Mouse (Mus musculus) adrenal gland, postnatal 10 days (tissue): ENCODE data around the gene Mospd3. TPM values are rescaled to one million over a fixed set of nuclear protein-coding genes. Genes with fewer than 3 reads are reported as not detected.
"Not testable (repeated sequence)": the region's sequence is repeated elsewhere in the genome, so short reads cannot be mapped to it uniquely, and the experiment has no call there.

Experiments
- DNase-seq: peaks from one replicate; pipeline ENCODE4 v3.0.0; 2021; ENCODE audit warnings: mixed read lengths
- total RNA-seq, 2 experiments: library from RNA; stranded (reverse); gene quantifications; 2 replicates each; pipeline ENCODE4 v1.2.3; 2021

Gene Mospd3
- total RNA-seq, 2 experiments from 2014 or later: 43.3 to 47.4 TPM

- DNase-seq: no peak
Observed at GRCm38 (mm10) chr5:137615347-137615746, 14.5 kb upstream of the Mospd3 start.

GRCm38 (mm10) chr5:137614921-137615320, 14.1 kb upstream of the Mospd3 start:
- DNase-seq: not testable (repeated sequence)

GRCm38 (mm10) chr5:137613550-137613949, 12.7 kb upstream of the Mospd3 start, which contains the start of gene Pcolce:
Gene Pcolce, minus strand, starts transcription at chr5:137613784.
- DNase-seq: peak; percentile 74

- peak; percentile 20 for DNase-seq
Observed at GRCm38 (mm10) chr5:137613076-137613475, 12.2 kb upstream of the Mospd3 start.

- peak; percentile 82 for DNase-seq
Observed at GRCm38 (mm10) chr5:137611245-137611602, 10.4 kb upstream of the Mospd3 start.

- peak; percentile 85 for DNase-seq
Observed at GRCm38 (mm10) chr5:137610548-137611244, 9.8 kb upstream of the Mospd3 start.

- DNase-seq: no peak
Observed at GRCm38 (mm10) chr5:137610056-137610455, 9.2 kb upstream of the Mospd3 start.

- no peak for DNase-seq
Observed at GRCm38 (mm10) chr5:137609292-137609691, 8.4 kb upstream of the Mospd3 start.

- DNase-seq: no peak
Observed at GRCm38 (mm10) chr5:137608654-137609190, 7.9 kb upstream of the Mospd3 start.

- DNase-seq: no peak
Observed at GRCm38 (mm10) chr5:137607860-137608653, 7.2 kb upstream of the Mospd3 start.

GRCm38 (mm10) chr5:137601365-137601729, 489 bp upstream of the Mospd3 start:
- no peak for DNase-seq

GRCm38 (mm10) chr5:137600281-137600618, 608 bp downstream of the Mospd3 start:
- DNase-seq: no peak

GRCm38 (mm10) chr5:137599600-137599999, 1.3 kb downstream of the Mospd3 start:
- no peak for DNase-seq

- no peak for DNase-seq
Observed at GRCm38 (mm10) chr5:137598100-137598826, 2.6 kb downstream of the Mospd3 start.

- DNase-seq: no peak
Observed at GRCm38 (mm10) chr5:137597625-137598024, 3.2 kb downstream of the Mospd3 start.

- no peak for DNase-seq
Observed at GRCm38 (mm10) chr5:137596601-137597261, 4.1 kb downstream of the Mospd3 start.

GRCm38 (mm10) chr5:137595921-137596320, 4.9 kb downstream of the Mospd3 start:
- DNase-seq: no peak

GRCm38 (mm10) chr5:137590507-137590906, 10.4 kb downstream of the Mospd3 start:
- no peak for DNase-seq

GRCm38 (mm10) chr5:137584976-137585375, 15.9 kb downstream of the Mospd3 start:
- peak; percentile 86 for DNase-seq

GRCm38 (mm10) chr5:137583670-137584169, 17.1 kb downstream of the Mospd3 start:
- peak; percentile 26 for DNase-seq

GRCm38 (mm10) chr5:137582702-137583101, 18.2 kb downstream of the Mospd3 start:
- no peak for DNase-seq

GRCm38 (mm10) chr5:137580246-137580645, 20.6 kb downstream of the Mospd3 start:
- DNase-seq: peak; percentile 38
